ENCODE assay signal across 8 mouse cellular contexts in genomic region chr8:69653808-69654357, GRCm38 (mm10). TPM values are rescaled to one million over a fixed set of nuclear protein-coding genes. Genes with fewer than 3 reads are reported as not detected.
A peak's percentile ranks its signal among the peaks of the same experiment; 100 is the strongest.
DNase-seq lines count a peak whose midpoint lies in the region; ATAC-seq and TF ChIP-seq lines count a peak whose summit lies in the region.

No protein-coding gene starts in this region.

- 49% methylated on average over 10 of the region's 10 CpGs for whole genome bisulfite sequencing in spleen, adult 2 months
- 44% methylated on average over 10 of the region's 10 CpGs for WGBS in liver, embryonic 11.5 days

- peak overlapping the region; percentile 89 for H3K4me2 ChIP-seq in liver, embryonic 11.5 days

- H3K4me3 ChIP-seq in spleen, adult 2 months (ENCODE audit: extremely low read depth, insufficient read depth, insufficient read length): peak overlapping the region; percentile 73; the same call in 1 of the 2 replicates
- H3K4me3 ChIP-seq in liver, embryonic 11.5 days (ENCODE audit: low read depth, low read length): peak overlapping the region; percentile 62

- no peak for TF ChIP-seq CTCF in spleen, adult 2 months (IDR thresholded peaks at IDR 0.05; ENCODE audit: extremely low read depth, insufficient read depth, insufficient read length, insufficient replicate concordance)

- H3K9ac ChIP-seq in liver, embryonic 11.5 days (ENCODE audit: low read depth, low read length): no peak overlapping the region

- peaks cover 3% of the 10 kb centered on the region; the same call in 1 of the 2 replicates for H3K4me1 ChIP-seq in spleen, adult 2 months (ENCODE audit: control insufficient read depth, insufficient read depth, insufficient read length)
- H3K4me1 ChIP-seq in liver, embryonic 11.5 days (replicated peaks; ENCODE audit: control insufficient read depth, insufficient read depth, low read length): peaks cover 6% of the 10 kb centered on the region; the same call in 1 of the 2 replicates

- ATAC-seq in liver, embryonic 11.5 days (replicated peaks; ENCODE audit: low FRiP score): no peak; the same call in 1 of the 2 replicates

- no peak for TF ChIP-seq POLR2A in spleen, adult 2 months (IDR thresholded peaks at IDR 0.05; ENCODE audit: low read depth, low read length)

- no peaks in the 10 kb centered on the region for H3K9me3 ChIP-seq in liver, embryonic 11.5 days (ENCODE audit: control insufficient read depth, low read length)

- H3K36me3 ChIP-seq in spleen, adult 2 months (ENCODE audit: control insufficient read depth, insufficient read depth, low read length): no peaks in the 10 kb centered on the region
- no peaks in the 10 kb centered on the region for H3K36me3 ChIP-seq in liver, embryonic 11.5 days (ENCODE audit: control insufficient read depth, insufficient read depth, low read length)

- H3K27ac ChIP-seq in spleen, adult 2 months (ENCODE audit: insufficient read depth, low read length): no peak overlapping the region
- H3K27ac ChIP-seq in liver, embryonic 11.5 days (ENCODE audit: low read depth, low read length): no peak overlapping the region

- H3K27me3 ChIP-seq in spleen, adult 2 months (ENCODE audit: control insufficient read depth, insufficient read depth, low read length): no peaks in the 10 kb centered on the region
- H3K27me3 ChIP-seq in liver, embryonic 11.5 days (replicated peaks; ENCODE audit: control insufficient read depth, insufficient read depth, low read length): peaks cover 7% of the 10 kb centered on the region

- DNase-seq in cerebellum, postnatal 10 days: peak; percentile 5 to 12
- DNase-seq in cerebellum, adult 8-10 months: no peak
- no peak for DNase-seq in spleen, adult 2 months (ENCODE audit: low read depth in 1 of 2, low spot score in 2 of 2)
- DNase-seq in spleen, adult 18-20 months: no peak
- no peak for DNase-seq in liver, embryonic 11.5 days (ENCODE audit: low spot score)
- DNase-seq in telencephalon, adult 2 months (ENCODE audit: low read depth, low spot score): peak; percentile 0
- DNase-seq in embryo, embryonic 10.5 days (ENCODE audit: low spot score): no peak
- no peak for DNase-seq in ovary, postnatal 10 days (ENCODE audit: low spot score)

RNA-seq across cellular contexts. Expression of gene Zfp964, which starts 0.4 kb away (rescaled TPM):
- 0.14 and 0.20 TPM in 2 replicates for polyA plus RNA-seq in spleen, adult 2 months (2012; rRNA removed)
- 0.77 and 0.92 TPM in 2 replicates for polyA plus RNA-seq in liver, embryonic 11.5 days (2014; fragmentation: Nextera tagmentation; extraction: Ambion mirVana)

RNA-seq across cellular contexts. Expression of gene Zfp868, which starts 28.5 kb away (rescaled TPM):
- polyA plus RNA-seq in spleen, adult 2 months (2012; rRNA removed): 3.3 and 4.0 TPM in 2 replicates
- polyA plus RNA-seq in liver, embryonic 11.5 days (2014; fragmentation: Nextera tagmentation; extraction: Ambion mirVana): 13.9 and 17.2 TPM in 2 replicates

RNA-seq across cellular contexts. Expression of gene Zfp869, which starts 56.6 kb away (rescaled TPM):
- 2.3 TPM in 2 replicates for polyA plus RNA-seq in spleen, adult 2 months (2012; rRNA removed)
- 23.5 and 26.6 TPM in 2 replicates for polyA plus RNA-seq in liver, embryonic 11.5 days (2014; fragmentation: Nextera tagmentation; extraction: Ambion mirVana)

Comparison
In these comparisons a context has a peak if more than half of its experiments do, and no peak if none do; other contexts are left out.
1. DNase-seq: peak in cerebellum, postnatal 10 days (2 of 2) and telencephalon, adult 2 months (single experiment); none in cerebellum, adult 8-10 months (single experiment), spleen, adult 2 months (0 of 2), spleen, adult 18-20 months (0 of 2), liver, embryonic 11.5 days (single experiment), embryo, embryonic 10.5 days (single experiment) and ovary, postnatal 10 days (single experiment).